Mouse (Mus musculus): ENCODE data around the gene Mnat1.

- TF ChIP-seq TAL1 (IDR thresholded peaks at IDR 0.05; ENCODE audit: low read length) (no peak), GATA1 (IDR thresholded peaks at IDR 0.05; ENCODE audit: low read length) (no peak)
Measured at GRCm38 (mm10) chr12:73183896-73184295, 60.4 kb downstream of the Mnat1 start.

Data from erythroblast, embryonic 14.5 days (primary cell).